Mouse (Mus musculus) heart, adult 10 weeks (tissue): ENCODE data around the gene Mylip. TPM values are rescaled to one million over a fixed set of nuclear protein-coding genes. Genes with fewer than 3 reads are reported as not detected.

Experiments used
- polyA plus RNA-seq: library from polyadenylated mRNA; stranded (reverse); fragments of 350-450 nt; fragmentation: Illumina TruSeq; extraction: RNeasy Lipid Tissue Mini Kit (QIAGEN cat#74804); gene quantifications from one replicate; pipeline ENCODE4 v1.2.3, GENCODE M21; 2014; ENCODE audit warnings: low read depth, low replicate concordance

Gene Mylip
- 16.5 TPM for polyA plus RNA-seq

GRCm38 (mm10) chr13:45389448-45390311 lies at the start of gene Mylip:
Gene Mylip (plus strand): TSS chr13:45389742.

Other genes with a start within 250 kb of the Mylip start
- 137 TPM for gene Gmpr, start 117.7 kb downstream of the Mylip start, polyA plus RNA-seq